Mouse (Mus musculus) neural tube, embryonic 11.5 days (tissue): Measurements from ENCODE around the gene Glb1l2. TPM values are rescaled to one million over a fixed set of nuclear protein-coding genes. Genes with fewer than 3 reads are reported as not detected.

Experiments
- ATAC-seq: fragments of 200-750 bp; cut with Nextera tagmentation; 2 replicates; pipeline ENCODE4 v1.8.0; 2017; ENCODE audit warnings: moderate number of reproducible peaks, mild to moderate bottlenecking, moderate TSS enrichment, moderate library complexity; ENCODE audit not compliant: insufficient read depth, low FRiP score, low TSS enrichment
- DNase-seq: peaks from one replicate; pipeline ENCODE4 v3.0.0-alpha.2; 2015; ENCODE audit warnings: low spot score
- H3K27ac ChIP-seq: fragments of 300-500 bp; sonication (generic); 2 replicates; pipeline ENCODE4 v1.5.1; 2014; ENCODE audit warnings: low read depth, mild to moderate bottlenecking, low read length
- H3K27me3 ChIP-seq: fragments of 300-500 bp; sonication (generic); 2 replicates; pipeline ENCODE4 v1.6.1; 2014; ENCODE audit warnings: mild to moderate bottlenecking, low read length, mixed read lengths; ENCODE audit not compliant: control insufficient read depth, insufficient read depth
- H3K36me3 ChIP-seq: fragments of 300-500 bp; sonication (generic); 2 replicates; pipeline ENCODE4 v1.6.1; 2014; ENCODE audit warnings: mild to moderate bottlenecking, low read length, moderate library complexity, mixed read lengths; ENCODE audit not compliant: control insufficient read depth, insufficient read depth
- H3K4me1 ChIP-seq: fragments of 300-500 bp; sonication (generic); 2 replicates; pipeline ENCODE4 v1.6.1; 2014; ENCODE audit warnings: low read length, mixed read lengths; ENCODE audit not compliant: control insufficient read depth, insufficient read depth
- H3K4me2 ChIP-seq: fragments of 300-500 bp; sonication (generic); 2 replicates; pipeline ENCODE4 v1.6.1; 2014; ENCODE audit warnings: low read depth, mild to moderate bottlenecking, moderate library complexity
- H3K4me3 ChIP-seq: fragments of 300-500 bp; sonication (generic); 2 replicates; pipeline ENCODE4 v1.5.1; 2014; ENCODE audit warnings: low read depth, low read length
- H3K9ac ChIP-seq: fragments of 300-500 bp; sonication (generic); 2 replicates; pipeline ENCODE4 v1.6.1; 2014; ENCODE audit warnings: mild to moderate bottlenecking, low read length
- H3K9me3 ChIP-seq: fragments of 300-500 bp; sonication (generic); 2 replicates; pipeline ENCODE4 v1.6.1; 2016; ENCODE audit warnings: low read length; ENCODE audit not compliant: control insufficient read depth
- WGBS: fragments of 180-500 bp; shearing (Covaris S2); extraction: QIAGEN DNeasy Blood & Tissue Kit; methylation state at CpG from one replicate; pipeline ENCODE4 v1.1.7; 2014; 5-methylcytosine and 5-hydroxymethylcytosine counted together
- polyA plus RNA-seq: library from polyadenylated mRNA; unstranded; fragments of >200 nt; fragmentation: Nextera tagmentation; extraction: Ambion mirVana; gene quantifications from 2 replicates; pipeline ENCODE4 v1.2.1, GENCODE M21; 2014

Gene Glb1l2
- 3.1 and 3.8 TPM in 2 replicates for polyA plus RNA-seq

DNA sequence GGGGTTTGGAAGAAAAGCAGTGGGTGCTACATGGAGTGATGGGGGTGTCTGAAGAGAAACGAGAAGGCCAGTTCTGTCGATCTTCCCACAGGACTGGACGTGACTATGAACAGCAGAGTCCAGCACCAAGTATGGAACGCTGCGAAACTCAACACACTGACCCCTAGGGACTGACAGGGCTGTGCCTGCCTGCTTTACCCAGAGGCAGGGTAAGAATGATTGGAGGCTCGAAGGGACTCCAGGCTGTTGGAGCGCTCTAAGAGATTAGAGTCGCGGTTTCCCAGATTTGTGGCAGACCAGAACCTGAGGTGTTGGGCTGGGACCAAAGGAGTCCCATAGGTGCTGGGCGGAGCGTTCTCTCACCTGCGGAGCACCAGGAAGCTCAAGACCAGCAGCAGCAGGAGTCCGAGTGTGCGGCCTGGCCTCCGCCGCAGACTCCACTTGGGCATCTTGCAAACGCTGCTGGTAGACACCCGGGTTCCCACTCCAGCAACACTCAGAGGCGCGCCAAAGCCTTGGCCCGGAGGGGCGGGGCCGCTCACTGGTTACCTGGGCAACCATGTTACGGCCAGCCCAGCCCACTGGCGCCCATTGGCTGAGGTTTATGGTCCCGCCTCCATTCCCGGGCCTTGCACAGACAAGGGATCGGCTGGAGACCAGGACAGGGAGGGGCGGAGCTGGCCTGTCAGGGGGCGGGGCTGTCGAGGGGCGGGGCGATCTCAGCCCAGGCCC is at the start of gene Glb1l2:
TSS of gene Glb1l2 (minus strand) at position 534 of the 732 bp plus-strand sequence.
- Histone ChIP-seq H3K4me2 (peak within 1 kb of the TSS; percentile 79), H3K4me1 (no peaks in the 10 kb centered on the region), H3K9ac (peak within 1 kb of the TSS; percentile 61), H3K36me3 (no peaks in the 10 kb centered on the region), H3K27me3 (no peaks in the 10 kb centered on the region), H3K27ac (no peak within 1 kb of the TSS), H3K4me3 (peak within 1 kb of the TSS; percentile 43), H3K9me3 (no peaks in the 10 kb centered on the region)
- DNase-seq (peak; percentile 97), ATAC-seq (peak; percentile 100)
- 1% methylated on average over 33 of the region's 33 CpGs for WGBS

DNA sequence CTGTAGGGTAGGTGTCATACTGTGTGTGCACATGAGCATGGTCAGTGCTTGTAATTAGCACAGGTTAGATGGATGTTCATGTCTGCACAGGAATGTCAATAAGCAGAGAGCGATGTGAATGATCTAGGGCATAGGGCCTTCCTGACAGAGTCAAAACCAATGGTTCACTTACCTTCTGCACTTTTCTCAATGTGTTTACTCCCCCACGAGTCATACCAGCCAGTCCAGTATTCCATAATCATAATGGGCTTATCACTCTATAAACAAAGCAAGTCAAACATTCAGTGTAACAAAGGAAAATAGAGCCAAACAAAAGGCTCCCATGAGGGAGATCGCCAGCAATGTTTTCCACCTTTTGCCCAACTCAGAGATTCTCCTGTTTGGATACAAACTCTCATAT is 24.8 kb upstream of the Glb1l2 start:
- Histone ChIP-seq H3K36me3 (no peaks in the 10 kb centered on the region), H3K4me2 (no peak overlapping the region), H3K9me3 (no peaks in the 10 kb centered on the region), H3K4me1 (no peaks in the 10 kb centered on the region), H3K27me3 (no peaks in the 10 kb centered on the region), H3K4me3 (no peak overlapping the region), H3K27ac (no peak overlapping the region), H3K9ac (no peak overlapping the region)
- 85% methylated on average over 3 of the region's 3 CpGs for WGBS
- DNase-seq (no peak), ATAC-seq (no peak)

DNA sequence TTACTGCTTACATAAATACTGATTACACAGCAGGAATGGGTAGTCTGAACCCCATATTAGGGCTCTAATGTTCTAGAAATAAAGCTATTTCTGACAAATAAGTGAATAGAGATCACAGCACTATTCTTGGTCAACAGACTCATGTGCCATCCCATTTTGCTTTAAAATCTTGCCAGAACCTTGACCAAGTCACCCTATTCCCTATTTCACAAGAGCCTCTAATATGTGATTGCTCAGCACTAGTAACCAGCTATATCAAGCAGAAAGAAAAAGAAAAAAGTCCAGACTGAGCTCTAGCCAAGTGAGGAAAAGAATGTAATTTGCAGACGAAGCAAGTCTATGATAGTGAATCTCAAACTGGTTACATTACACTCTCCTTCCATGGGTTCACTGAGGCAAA is 13.7 kb upstream of the Glb1l2 start:
- Histone ChIP-seq H3K9ac (no peak overlapping the region), H3K4me3 (no peak overlapping the region), H3K4me2 (no peak overlapping the region), H3K4me1 (no peaks in the 10 kb centered on the region), H3K27me3 (no peaks in the 10 kb centered on the region), H3K9me3 (no peaks in the 10 kb centered on the region), H3K27ac (no peak overlapping the region), H3K36me3 (no peaks in the 10 kb centered on the region)
- DNase-seq (no peak), ATAC-seq (no peak)
- 79% methylated on average over 1 of the region's 1 CpGs for WGBS

DNA sequence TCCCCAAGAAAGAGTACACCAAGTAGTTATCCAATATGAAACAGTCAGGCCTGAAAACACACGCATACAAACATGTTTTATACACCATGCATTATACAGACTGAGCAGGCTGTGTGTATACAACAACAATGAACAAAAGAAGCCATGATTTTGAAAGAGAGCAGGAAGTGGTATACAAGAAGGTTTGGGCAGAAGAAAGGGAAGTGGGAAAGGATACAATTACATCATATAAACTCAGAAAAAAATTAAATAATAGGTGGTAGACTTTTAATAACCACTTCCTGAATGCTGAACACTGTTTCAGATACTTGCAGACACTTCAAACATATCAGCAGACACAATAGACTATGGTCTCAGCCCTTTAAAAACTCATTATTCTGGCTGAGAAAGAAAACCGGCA is 2.5 kb upstream of the Glb1l2 start:
- Histone ChIP-seq H3K27me3 (no peaks in the 10 kb centered on the region), H3K36me3 (no peaks in the 10 kb centered on the region), H3K9ac (no peak overlapping the region), H3K27ac (no peak overlapping the region), H3K9me3 (no peaks in the 10 kb centered on the region), H3K4me1 (no peaks in the 10 kb centered on the region), H3K4me3 (no peak overlapping the region), H3K4me2 (no peak overlapping the region)
- 79% methylated on average over 2 of the region's 2 CpGs for WGBS
- DNase-seq (no peak), ATAC-seq (no peak)

DNA sequence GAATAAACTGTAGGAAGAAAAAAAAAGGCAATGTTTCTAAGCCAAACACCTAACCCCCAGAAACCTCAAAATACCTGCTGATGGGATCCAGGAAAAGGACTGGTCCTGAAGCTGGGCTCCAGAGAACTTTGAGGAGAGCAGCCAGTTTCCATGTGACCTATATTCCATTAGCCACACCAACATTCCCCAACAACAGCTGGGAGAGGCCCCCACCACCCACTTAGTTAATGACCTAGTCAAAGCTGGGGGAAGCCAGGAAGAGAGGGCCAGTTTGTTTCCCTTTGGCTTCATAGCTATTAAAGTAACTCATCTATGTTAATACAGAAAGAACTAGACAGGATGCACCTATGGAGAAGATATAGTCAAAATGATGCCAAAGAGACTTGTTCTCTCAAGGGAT is 1.9 kb downstream of the Glb1l2 start:
- Histone ChIP-seq H3K27me3 (no peaks in the 10 kb centered on the region), H3K4me2 (no peak overlapping the region), H3K27ac (no peak overlapping the region), H3K36me3 (no peaks in the 10 kb centered on the region), H3K9ac (no peak overlapping the region), H3K4me1 (no peaks in the 10 kb centered on the region), H3K9me3 (no peaks in the 10 kb centered on the region), H3K4me3 (no peak overlapping the region)
- no peak for DNase-seq
- ATAC-seq, result no peak

DNA sequence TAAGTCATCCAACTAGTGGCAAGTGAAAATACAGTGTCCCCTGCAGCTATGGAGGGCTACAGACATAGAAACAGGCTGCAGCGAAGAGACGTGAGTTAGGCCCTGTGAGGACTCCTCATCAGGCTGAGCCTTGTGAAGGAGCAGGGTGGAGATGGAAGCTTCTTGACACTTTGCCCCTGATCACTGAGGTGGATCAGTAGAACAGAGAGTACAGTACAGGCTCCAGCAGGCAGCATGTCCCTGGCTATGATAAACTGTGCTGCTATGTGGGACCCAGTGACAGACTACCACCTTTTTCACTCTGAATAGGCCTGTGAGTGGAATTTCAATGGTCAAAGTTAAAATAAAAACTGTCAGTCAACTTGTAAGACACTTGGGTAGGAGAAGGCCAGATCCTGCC is 5.9 kb downstream of the Glb1l2 start:
- Histone ChIP-seq H3K4me1 (no peaks in the 10 kb centered on the region), H3K4me3 (no peak overlapping the region), H3K27ac (no peak overlapping the region), H3K36me3 (no peaks in the 10 kb centered on the region), H3K4me2 (no peak overlapping the region), H3K27me3 (no peaks in the 10 kb centered on the region), H3K9ac (no peak overlapping the region), H3K9me3 (no peaks in the 10 kb centered on the region)
- WGBS, result 91% methylated on average over 2 of the region's 2 CpGs
- no peak for DNase-seq
- no peak for ATAC-seq

DNA sequence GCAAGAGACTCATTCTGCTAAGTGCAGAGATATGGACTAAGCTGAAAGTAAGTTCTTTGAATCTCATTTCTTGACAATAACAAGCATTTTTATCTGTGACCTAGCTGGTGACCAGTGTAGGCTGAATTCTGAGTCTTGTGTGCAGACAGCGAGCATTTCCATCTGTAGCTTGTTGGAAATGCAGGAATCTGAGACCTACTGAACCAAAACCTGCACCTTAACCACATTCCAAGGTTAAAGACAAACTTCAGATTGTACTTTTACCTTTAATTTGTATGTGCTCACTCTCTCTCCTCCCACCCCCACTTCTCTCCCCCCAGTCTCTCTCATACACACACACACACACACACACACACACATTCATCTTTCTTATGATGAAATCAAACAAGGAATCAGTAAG is 7.5 kb downstream of the Glb1l2 start:
- no peak overlapping the region for H3K9ac ChIP-seq
- no peaks in the 10 kb centered on the region for H3K36me3 ChIP-seq
- H3K9me3 ChIP-seq, result no peaks in the 10 kb centered on the region
- DNase-seq (no peak), ATAC-seq (no peak)
- H3K27ac ChIP-seq, result no peak overlapping the region
- no peaks in the 10 kb centered on the region for H3K4me1 ChIP-seq
- H3K4me3 ChIP-seq, result no peak overlapping the region
- WGBS, result 89% methylated on average over 1 of the region's 1 CpGs
- H3K27me3 ChIP-seq, result no peaks in the 10 kb centered on the region
- no peak overlapping the region for H3K4me2 ChIP-seq

DNA sequence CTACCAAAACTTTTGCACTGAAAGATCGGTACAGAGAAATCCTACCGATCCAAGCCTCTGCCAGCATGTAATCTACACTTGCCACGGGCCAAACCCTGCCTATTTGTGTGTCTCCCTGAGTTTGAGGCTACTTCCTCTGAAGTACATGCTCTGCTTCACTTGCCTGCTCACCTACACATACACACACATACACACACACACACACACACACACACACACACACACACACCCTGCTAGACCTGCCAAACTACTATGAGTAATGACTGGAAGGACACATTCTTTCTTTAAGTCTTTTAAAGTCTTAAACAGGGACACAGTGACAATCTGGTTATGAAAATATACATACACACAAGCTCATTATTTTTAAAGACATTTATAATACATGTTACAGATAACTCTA is 8.1 kb downstream of the Glb1l2 start:
- DNase-seq (no peak), ATAC-seq (no peak)
- H3K4me3 ChIP-seq, result no peak overlapping the region
- H3K9ac ChIP-seq, result no peak overlapping the region
- H3K27me3 ChIP-seq, result no peaks in the 10 kb centered on the region
- H3K27ac ChIP-seq, result no peak overlapping the region
- H3K9me3 ChIP-seq, result no peaks in the 10 kb centered on the region
- H3K4me2 ChIP-seq, result no peak overlapping the region
- no peaks in the 10 kb centered on the region for H3K4me1 ChIP-seq
- 95% methylated on average over 3 of the region's 3 CpGs for WGBS
- H3K36me3 ChIP-seq, result no peaks in the 10 kb centered on the region

DNA sequence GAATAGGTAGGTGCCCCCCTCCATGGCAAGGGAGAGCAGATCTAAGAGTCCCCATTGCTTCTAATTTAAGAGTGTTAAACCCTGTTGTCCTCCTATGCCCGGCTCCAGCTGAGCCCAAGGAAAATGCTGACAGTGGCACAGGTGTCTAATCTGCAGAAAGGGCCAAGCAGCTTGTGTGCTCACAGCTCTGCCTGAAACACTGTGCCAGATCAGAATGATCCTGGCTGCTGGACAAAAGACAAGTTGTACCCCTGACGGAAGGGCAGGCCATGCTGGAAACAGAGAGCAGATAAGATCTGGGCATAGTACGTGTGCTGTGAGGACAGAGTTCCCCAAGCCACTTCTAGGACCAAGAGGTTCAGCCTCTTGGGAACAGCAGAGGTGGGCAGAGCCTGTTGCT is 13.4 kb downstream of the Glb1l2 start:
- Histone ChIP-seq H3K27ac (no peak overlapping the region), H3K9me3 (no peaks in the 10 kb centered on the region), H3K9ac (no peak overlapping the region), H3K4me2 (no peak overlapping the region), H3K4me3 (no peak overlapping the region), H3K36me3 (no peaks in the 10 kb centered on the region), H3K4me1 (no peaks in the 10 kb centered on the region), H3K27me3 (no peaks in the 10 kb centered on the region)
- no peak for ATAC-seq
- DNase-seq, result no peak
- 80% methylated on average over 3 of the region's 3 CpGs for WGBS
